Mouse (Mus musculus): ENCODE measurements around the gene Parvb.

DNA sequence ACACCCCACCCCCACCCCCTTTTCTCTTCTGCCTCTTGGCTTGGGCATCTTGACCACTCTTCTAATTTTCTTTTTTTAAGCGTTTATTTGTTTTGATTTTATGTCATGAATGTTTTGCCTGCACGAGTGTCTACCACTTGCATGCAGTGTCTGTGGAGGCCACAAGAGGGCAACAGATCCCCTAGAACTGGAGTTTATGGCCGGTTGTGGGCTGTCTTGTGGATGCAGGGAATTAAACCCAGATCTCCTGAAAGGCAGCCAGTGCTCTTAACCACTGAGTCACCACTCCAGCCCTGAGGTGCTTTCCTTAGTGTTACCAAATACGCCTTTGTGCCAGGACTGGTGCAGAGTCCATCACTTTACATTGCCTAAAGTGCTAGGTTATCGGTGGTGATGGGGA is 52.2 kb downstream of the Parvb start:
- TF ChIP-seq CTCF (IDR thresholded peaks at IDR 0.05; ENCODE audit: low read depth, low read length) (peak; percentile 77), POLR2A (IDR thresholded peaks at IDR 0.05; ENCODE audit: insufficient read depth, low read length) (no peak)
